Mouse (Mus musculus): ENCODE measurements around the gene Phactr4. TPM values are rescaled to one million over a fixed set of nuclear protein-coding genes. Genes with fewer than 3 reads are reported as not detected.

Phactr4 gene
- total and polyA plus RNA-seq, 2 experiments = 6.6 to 8.0 TPM

GRCm38 (mm10) chr4:132380965-132381616 lies 41.2 kb downstream of the Phactr4 start:
- WGBS = 70% methylated on average over 2 of the region's 2 CpGs
- Histone ChIP-seq H3K4me1 (ENCODE audit: control insufficient read depth, insufficient read depth, low read length) (peaks cover 2% of the 10 kb centered on the region), H3K4me3 (ENCODE audit: insufficient read depth, low read depth, low read length) (no peak overlapping the region), H3K9ac (ENCODE audit: low read depth, low read length) (no peak overlapping the region), H3K27me3 (ENCODE audit: control insufficient read depth, insufficient read depth, low read length) (no peaks in the 10 kb centered on the region), H3K36me3 (ENCODE audit: control insufficient read depth, insufficient read depth, low read length) (peaks cover 28% of the 10 kb centered on the region), H3K27ac (replicated peaks; ENCODE audit: insufficient read depth, low read depth, low read length) (no peak overlapping the region), H3K79me2 (ENCODE audit: control insufficient read depth, insufficient read depth, low read length) (peaks cover 9% of the 10 kb centered on the region; the same call in 1 of the 2 replicates)
- DNase-seq (ENCODE audit: extremely low read depth, low read depth, low spot score) = peak; percentile 26
- TF ChIP-seq POLR2A (IDR thresholded peaks at IDR 0.05; ENCODE audit: extremely low read depth, insufficient read depth, low read length) (no peak), CTCF (IDR thresholded peaks at IDR 0.05; ENCODE audit: low read depth, low read length) (no peak)

- DNase-seq (ENCODE audit: extremely low read depth, low read depth, low spot score) = no peak
- TF ChIP-seq CTCF (IDR thresholded peaks at IDR 0.05; ENCODE audit: low read depth, low read length) (no peak), POLR2A (IDR thresholded peaks at IDR 0.05; ENCODE audit: extremely low read depth, insufficient read depth, low read length) (no peak)
- Histone ChIP-seq H3K27me3 (ENCODE audit: control insufficient read depth, insufficient read depth, low read length) (no peaks in the 10 kb centered on the region), H3K4me3 (ENCODE audit: insufficient read depth, low read depth, low read length) (no peak overlapping the region), H3K9ac (ENCODE audit: low read depth, low read length) (no peak overlapping the region), H3K36me3 (ENCODE audit: control insufficient read depth, insufficient read depth, low read length) (peaks cover 52% of the 10 kb centered on the region), H3K4me1 (ENCODE audit: control insufficient read depth, insufficient read depth, low read length) (no peaks in the 10 kb centered on the region), H3K79me2 (ENCODE audit: control insufficient read depth, insufficient read depth, low read length) (no peaks in the 10 kb centered on the region), H3K27ac (replicated peaks; ENCODE audit: insufficient read depth, low read depth, low read length) (no peak overlapping the region)
- WGBS = 95% methylated on average over 1 of the region's 1 CpGs
These were observed 48.5 kb downstream of the Phactr4 start for GRCm38 (mm10) chr4:132373820-132374219.

GRCm38 (mm10) chr4:132369953-132370750 lies 52.1 kb downstream of the Phactr4 start:
- Histone ChIP-seq H3K79me2 (ENCODE audit: control insufficient read depth, insufficient read depth, low read length) (no peaks in the 10 kb centered on the region), H3K36me3 (ENCODE audit: control insufficient read depth, insufficient read depth, low read length) (peaks cover 49% of the 10 kb centered on the region), H3K27ac (replicated peaks; ENCODE audit: insufficient read depth, low read depth, low read length) (no peak overlapping the region), H3K4me1 (ENCODE audit: control insufficient read depth, insufficient read depth, low read length) (no peaks in the 10 kb centered on the region), H3K27me3 (ENCODE audit: control insufficient read depth, insufficient read depth, low read length) (no peaks in the 10 kb centered on the region), H3K4me3 (ENCODE audit: insufficient read depth, low read depth, low read length) (no peak overlapping the region), H3K9ac (ENCODE audit: low read depth, low read length) (no peak overlapping the region)
- WGBS = 81% methylated on average over 8 of the region's 8 CpGs
- TF ChIP-seq POLR2A (IDR thresholded peaks at IDR 0.05; ENCODE audit: extremely low read depth, insufficient read depth, low read length) (no peak), CTCF (IDR thresholded peaks at IDR 0.05; ENCODE audit: low read depth, low read length) (no peak)
- DNase-seq (ENCODE audit: extremely low read depth, low read depth, low spot score) = no peak

GRCm38 (mm10) chr4:132367480-132368201 lies 54.6 kb downstream of the Phactr4 start:
- Histone ChIP-seq H3K4me1 (ENCODE audit: control insufficient read depth, insufficient read depth, low read length) (no peaks in the 10 kb centered on the region), H3K36me3 (ENCODE audit: control insufficient read depth, insufficient read depth, low read length) (peaks cover 49% of the 10 kb centered on the region), H3K9ac (ENCODE audit: low read depth, low read length) (no peak overlapping the region), H3K27me3 (ENCODE audit: control insufficient read depth, insufficient read depth, low read length) (no peaks in the 10 kb centered on the region), H3K4me3 (ENCODE audit: insufficient read depth, low read depth, low read length) (no peak overlapping the region), H3K79me2 (ENCODE audit: control insufficient read depth, insufficient read depth, low read length) (no peaks in the 10 kb centered on the region), H3K27ac (replicated peaks; ENCODE audit: insufficient read depth, low read depth, low read length) (no peak overlapping the region)
- no peak for DNase-seq (ENCODE audit: extremely low read depth, low read depth, low spot score)
- WGBS = 95% methylated on average over 18 of the region's 18 CpGs
- TF ChIP-seq POLR2A (IDR thresholded peaks at IDR 0.05; ENCODE audit: extremely low read depth, insufficient read depth, low read length) = no peak
- no peak for TF ChIP-seq CTCF (IDR thresholded peaks at IDR 0.05; ENCODE audit: low read depth, low read length)

GRCm38 (mm10) chr4:132365450-132366060 lies 56.7 kb downstream of the Phactr4 start:
- peaks cover 48% of the 10 kb centered on the region for H3K36me3 ChIP-seq (ENCODE audit: control insufficient read depth, insufficient read depth, low read length)
- H3K4me1 ChIP-seq (ENCODE audit: control insufficient read depth, insufficient read depth, low read length) = no peaks in the 10 kb centered on the region
- no peak for TF ChIP-seq POLR2A (IDR thresholded peaks at IDR 0.05; ENCODE audit: extremely low read depth, insufficient read depth, low read length)
- TF ChIP-seq CTCF (IDR thresholded peaks at IDR 0.05; ENCODE audit: low read depth, low read length) = no peak
- no peak overlapping the region for H3K27ac ChIP-seq (replicated peaks; ENCODE audit: insufficient read depth, low read depth, low read length)
- no peak overlapping the region for H3K4me3 ChIP-seq (ENCODE audit: insufficient read depth, low read depth, low read length)
- H3K79me2 ChIP-seq (ENCODE audit: control insufficient read depth, insufficient read depth, low read length) = no peaks in the 10 kb centered on the region
- H3K27me3 ChIP-seq (ENCODE audit: control insufficient read depth, insufficient read depth, low read length) = no peaks in the 10 kb centered on the region
- 92% methylated on average over 13 of the region's 13 CpGs for WGBS
- no peak for DNase-seq (ENCODE audit: extremely low read depth, low read depth, low spot score)
- no peak overlapping the region for H3K9ac ChIP-seq (ENCODE audit: low read depth, low read length)

Measured in liver, adult 2 months (tissue).